Mouse (Mus musculus) heart, adult 2 months (tissue): ENCODE results near the gene Pik3cb.

Experiments
- CTCF ChIP-seq: fragments of 200-600 bp; IDR thresholded peaks from 2 replicates; pipeline ENCODE4 v1.8.1; 2022; ENCODE audit warnings: antibody characterized with exemption, mild to moderate bottlenecking, moderate library complexity
- EP300 ChIP-seq: fragments of 200-500 bp; IDR thresholded peaks from 2 replicates; pipeline ENCODE4 v1.6.1; 2011; ENCODE audit warnings: low read depth, low read length, control low read depth; ENCODE audit not compliant: insufficient read depth
- POLR2A ChIP-seq: fragments of 200-500 bp; IDR thresholded peaks from 2 replicates; pipeline ENCODE4 v1.6.1; 2011; ENCODE audit warnings: mild to moderate bottlenecking, low read depth, low read length, control low read depth; ENCODE audit not compliant: insufficient read depth

DNA sequence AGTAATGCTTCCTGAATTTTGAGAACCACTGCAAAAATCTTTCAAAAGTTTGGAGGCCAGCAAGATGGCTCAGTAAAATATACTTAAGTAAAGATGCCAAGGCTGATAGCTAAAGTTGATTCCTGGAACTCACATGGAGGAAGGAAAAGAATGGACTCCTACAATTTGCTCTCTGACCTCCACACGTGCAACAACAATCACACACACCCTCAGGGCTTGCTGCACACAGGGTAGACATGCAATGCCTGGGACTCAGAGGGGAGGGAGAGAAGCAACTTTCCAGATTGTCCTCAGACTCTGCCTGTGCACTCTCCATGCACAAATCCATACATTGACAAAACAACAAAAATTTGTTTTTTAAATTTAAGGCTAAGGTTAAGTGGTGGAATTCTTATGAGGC lies 42.8 kb downstream of the Pik3cb start:
- no peak for TF ChIP-seq CTCF
- TF ChIP-seq POLR2A = 0 out of 2 replicates have a peak, but pooled peaks have one; percentile 28
- 0 out of 2 replicates have a peak, but pooled peaks have one; percentile 20 for TF ChIP-seq EP300
